Mouse (Mus musculus) heart, postnatal 0 days (tissue): ENCODE measurements around the gene Mpc2. TPM values are rescaled to one million over a fixed set of nuclear protein-coding genes. Genes with fewer than 3 reads are reported as not detected.

ENCODE experiments used
- ATAC-seq: fragments of 200-750 bp; cut with Nextera tagmentation; 2 replicates; pipeline ENCODE4 v1.8.0; 2017; ENCODE audit warnings: low read depth, moderate number of reproducible peaks, moderate library complexity; ENCODE audit not compliant: insufficient read depth
- DNase-seq: peaks from one replicate; pipeline ENCODE4 v3.0.0-alpha.2; 2016; ENCODE audit warnings: low spot score
- H3K27ac ChIP-seq: fragments of 300-500 bp; sonication (generic); 2 replicates; pipeline ENCODE4 v1.5.1; 2014; ENCODE audit warnings: low read depth, mild to moderate bottlenecking
- H3K27me3 ChIP-seq: fragments of 300-500 bp; sonication (generic); 2 replicates; pipeline ENCODE4 v1.6.1; 2014; ENCODE audit warnings: low read length, mixed read lengths; ENCODE audit not compliant: control insufficient read depth, insufficient read depth
- H3K36me3 ChIP-seq: fragments of 300-500 bp; sonication (generic); replicated peaks from 2 replicates; pipeline ENCODE4 v1.6.1; 2014; ENCODE audit warnings: low read length, mixed read lengths; ENCODE audit not compliant: control insufficient read depth, insufficient read depth
- H3K4me1 ChIP-seq: fragments of 300-500 bp; sonication (generic); 2 replicates; pipeline ENCODE4 v1.6.1; 2014; ENCODE audit warnings: antibody characterized with exemption; ENCODE audit not compliant: control insufficient read depth, insufficient read depth
- H3K4me2 ChIP-seq: fragments of 300-500 bp; sonication (generic); 2 replicates; pipeline ENCODE4 v1.6.1; 2014; ENCODE audit warnings: low read depth, mild to moderate bottlenecking, low read length, moderate library complexity
- H3K4me3 ChIP-seq: fragments of 300-500 bp; sonication (generic); 2 replicates; pipeline ENCODE4 v1.5.1; 2014; ENCODE audit warnings: low read depth, low read length
- H3K9ac ChIP-seq: fragments of 300-500 bp; sonication (generic); replicated peaks from 2 replicates; pipeline ENCODE4 v1.6.1; 2014; ENCODE audit warnings: low read depth, low read length, mixed read lengths
- H3K9me3 ChIP-seq: fragments of 300-500 bp; sonication (generic); replicated peaks from 2 replicates; pipeline ENCODE4 v1.6.1; 2016; ENCODE audit warnings: low read length; ENCODE audit not compliant: control insufficient read depth
- CTCF ChIP-seq: IDR thresholded peaks from 2 replicates; pipeline ENCODE4 v1.5.1; 2016; ENCODE audit warnings: antibody characterized with exemption, control low read depth, low read depth
- EP300 ChIP-seq: IDR thresholded peaks from 2 replicates; pipeline ENCODE4 v1.6.1; 2016; ENCODE audit warnings: antibody characterized with exemption, low read depth
- WGBS: fragments of 180-500 bp; shearing (Covaris S2); extraction: QIAGEN DNeasy Blood & Tissue Kit; methylation state at CpG from one replicate; pipeline ENCODE4 v1.1.7; 2014; 5-methylcytosine and 5-hydroxymethylcytosine counted together
- polyA plus RNA-seq: library from polyadenylated mRNA; unstranded; fragments of >200 nt; fragmentation: Nextera tagmentation; extraction: Ambion mirVana; gene quantifications from 2 replicates; pipeline ENCODE4 v1.2.1, GENCODE M21; 2015
- total RNA-seq: library from RNA; depleted of rRNA; stranded (reverse); fragments of >200 nt; gene quantifications from 2 replicates; pipeline ENCODE4 v1.2.3, GENCODE M21; 2014; ENCODE audit warnings: low replicate concordance

Gene Mpc2
- total and polyA plus RNA-seq, 2 experiments from 2014 or later = 299 to 840 TPM

- ATAC-seq (no peak), DNase-seq (no peak)
- no peak overlapping the region for H3K9ac ChIP-seq
- H3K4me1 ChIP-seq = peaks cover 19% of the 10 kb centered on the region; the same call in 1 of the 2 replicates
- H3K27ac ChIP-seq = no peak overlapping the region
- TF ChIP-seq EP300 (no peak), CTCF (no peak)
- no peaks in the 10 kb centered on the region for H3K9me3 ChIP-seq
- WGBS = 75% methylated on average over 1 of the region's 1 CpGs
- no peak overlapping the region for H3K4me3 ChIP-seq
- H3K27me3 ChIP-seq = no peaks in the 10 kb centered on the region
- H3K36me3 ChIP-seq = no peaks in the 10 kb centered on the region
- H3K4me2 ChIP-seq = no peak overlapping the region
Observed at GRCm38 (mm10) chr1:165471490-165471889, 11.1 kb downstream of the Mpc2 start.

- Histone ChIP-seq H3K4me3 (no peak within 1 kb of the TSS), H3K9me3 (no peaks in the 10 kb centered on the region), H3K27me3 (no peaks in the 10 kb centered on the region), H3K4me2 (no peak within 1 kb of the TSS), H3K36me3 (peaks cover 36% of the 10 kb centered on the region), H3K27ac (no peak within 1 kb of the TSS), H3K9ac (no peak within 1 kb of the TSS), H3K4me1 (no peaks in the 10 kb centered on the region)
- TF ChIP-seq EP300 (no peak), CTCF (no peak)
- no peak for DNase-seq
- ATAC-seq = no peak
- WGBS = 87% methylated on average over 8 of the region's 8 CpGs
Observed at GRCm38 (mm10) chr1:165484688-165485233, 24.3 kb downstream of the Mpc2 start, which contains the start of gene Adcy10. TSS of gene Adcy10 (plus strand) at chr1:165485183.

- H3K9ac ChIP-seq = no peak overlapping the region
- no peaks in the 10 kb centered on the region for H3K27me3 ChIP-seq
- TF ChIP-seq EP300 (no peak), CTCF (no peak)
- peaks cover 24% of the 10 kb centered on the region for H3K36me3 ChIP-seq
- no peak overlapping the region for H3K4me3 ChIP-seq
- DNase-seq (no peak), ATAC-seq (no peak)
- no peak overlapping the region for H3K4me2 ChIP-seq
- H3K4me1 ChIP-seq = no peaks in the 10 kb centered on the region
- H3K9me3 ChIP-seq = no peaks in the 10 kb centered on the region
- WGBS = 83% methylated on average over 2 of the region's 2 CpGs
- no peak overlapping the region for H3K27ac ChIP-seq
Observed at GRCm38 (mm10) chr1:165486108-165486507, 25.7 kb downstream of the Mpc2 start.

- H3K4me2 ChIP-seq = no peak overlapping the region
- H3K4me1 ChIP-seq = no peaks in the 10 kb centered on the region
- no peak overlapping the region for H3K4me3 ChIP-seq
- TF ChIP-seq EP300 (no peak), CTCF (no peak)
- H3K27ac ChIP-seq = no peak overlapping the region
- no peaks in the 10 kb centered on the region for H3K27me3 ChIP-seq
- ATAC-seq (no peak), DNase-seq (no peak)
- H3K36me3 ChIP-seq = 0 out of 2 replicates have a peak, but pooled peaks cover 4% of the 10 kb centered on the region
- no peaks in the 10 kb centered on the region for H3K9me3 ChIP-seq
- no peak overlapping the region for H3K9ac ChIP-seq
- WGBS = 68% methylated on average over 4 of the region's 4 CpGs
Observed at GRCm38 (mm10) chr1:165489197-165489596, 28.8 kb downstream of the Mpc2 start.

- Histone ChIP-seq H3K27ac (no peak overlapping the region), H3K4me2 (no peak overlapping the region), H3K9me3 (no peaks in the 10 kb centered on the region), H3K9ac (no peak overlapping the region), H3K27me3 (no peaks in the 10 kb centered on the region), H3K4me1 (peaks cover 3% of the 10 kb centered on the region; the same call in 1 of the 2 replicates), H3K4me3 (no peak overlapping the region), H3K36me3 (no peaks in the 10 kb centered on the region)
- TF ChIP-seq CTCF (no peak), EP300 (no peak)
- 61% methylated on average over 3 of the region's 3 CpGs for WGBS
- no peak for ATAC-seq
- DNase-seq = no peak
Observed at GRCm38 (mm10) chr1:165498856-165499255, 38.4 kb downstream of the Mpc2 start.
